Mouse (Mus musculus) small intestine, adult 2 months (tissue): Measurements from ENCODE around the gene Rilp. TPM values are rescaled to one million over a fixed set of nuclear protein-coding genes. Genes with fewer than 3 reads are reported as not detected.
"Not testable (repeated sequence)": the region's sequence is repeated elsewhere in the genome, so short reads cannot be mapped to it uniquely, and the experiment has no call there.

Experiments used
- H3K27ac ChIP-seq: fragments of 200-500 bp; 2 replicates; pipeline ENCODE4 v1.5.1; 2012; ENCODE audit warnings: low read depth, low read length, control low read depth, inconsistent platforms; ENCODE audit not compliant: insufficient read depth
- H3K27me3 ChIP-seq: fragments of 200-500 bp; 2 replicates; pipeline ENCODE4 v1.6.1; 2012; ENCODE audit warnings: mild to moderate bottlenecking, moderate library complexity, low read length, inconsistent platforms; ENCODE audit not compliant: control insufficient read depth, insufficient read depth
- H3K36me3 ChIP-seq: fragments of 200-500 bp; 2 replicates; pipeline ENCODE4 v1.6.1; 2012; ENCODE audit warnings: mild to moderate bottlenecking, low read length, control low read depth, inconsistent platforms; ENCODE audit not compliant: control insufficient read depth, insufficient read depth
- H3K4me1 ChIP-seq: fragments of 200-500 bp; 2 replicates; pipeline ENCODE4 v1.6.1; 2012; ENCODE audit warnings: low read length, inconsistent platforms, mixed read lengths; ENCODE audit not compliant: control insufficient read depth, insufficient read depth, insufficient read length
- H3K4me3 ChIP-seq: fragments of 200-500 bp; 2 replicates; pipeline ENCODE4 v1.5.1; 2012; ENCODE audit warnings: low read depth, mild to moderate bottlenecking, control low read depth, inconsistent platforms, low read length, moderate library complexity
- CTCF ChIP-seq: fragments of 200-500 bp; IDR thresholded peaks from 2 replicates; pipeline ENCODE4 v1.5.1; 2012; ENCODE audit warnings: low read depth, mild to moderate bottlenecking, control low read depth, inconsistent platforms, low read length, moderate library complexity, mixed read lengths; ENCODE audit not compliant: insufficient replicate concordance, insufficient read length; ENCODE audit errors: extremely low read depth
- POLR2A ChIP-seq: fragments of 200-500 bp; IDR thresholded peaks from 2 replicates; pipeline ENCODE4 v1.6.1; 2012; ENCODE audit warnings: low read depth, mild to moderate bottlenecking, control low read depth, inconsistent platforms, low read length, moderate library complexity
- WGBS: fragments of 180-500 bp; shearing (Covaris S2); methylation state at CpG from one replicate; pipeline ENCODE4 v1.1.7; 2018; 5-methylcytosine and 5-hydroxymethylcytosine counted together
- polyA plus RNA-seq: library from polyadenylated mRNA; depleted of rRNA; stranded (reverse); fragments of >200 nt; gene quantifications from 2 replicates; pipeline ENCODE4 v1.2.3, GENCODE M21; 2012

Rilp gene
- polyA plus RNA-seq, 1 experiment = 15.0 TPM

- peaks cover 52% of the 10 kb centered on the region for H3K36me3 ChIP-seq
- H3K4me1 ChIP-seq = 0 out of 2 replicates have a peak, but pooled peaks cover 7% of the 10 kb centered on the region
- WGBS = 61% methylated on average over 9 of the region's 9 CpGs
- no peaks in the 10 kb centered on the region for H3K27me3 ChIP-seq
- peak overlapping the region; percentile 72 for H3K27ac ChIP-seq
- TF ChIP-seq POLR2A = no peak
- no peak for TF ChIP-seq CTCF
- H3K4me3 ChIP-seq = no peak overlapping the region
Observed at GRCm38 (mm10) chr11:75551961-75552441, 42.1 kb downstream of the Rilp start.

GRCm38 (mm10) chr11:75552906-75553482 lies 43.1 kb downstream of the Rilp start:
- Histone ChIP-seq H3K27me3 (no peaks in the 10 kb centered on the region), H3K4me1 (0 out of 2 replicates have a peak, but pooled peaks cover 7% of the 10 kb centered on the region), H3K27ac (peak overlapping the region; percentile 72; the same call in 1 of the 2 replicates), H3K36me3 (peaks cover 51% of the 10 kb centered on the region), H3K4me3 (no peak overlapping the region)
- TF ChIP-seq CTCF (no peak), POLR2A (no peak)
- WGBS = 67% methylated on average over 7 of the region's 7 CpGs

GRCm38 (mm10) chr11:75556006-75556405 lies 46.1 kb downstream of the Rilp start:
- not testable (repeated sequence) for H3K27me3 ChIP-seq, H3K27ac ChIP-seq, H3K4me3 ChIP-seq
- 94% methylated on average over 6 of the region's 6 CpGs for WGBS
- peaks cover 13% of the 10 kb centered on the region for H3K4me1 ChIP-seq
- peaks cover 43% of the 10 kb centered on the region for H3K36me3 ChIP-seq

GRCm38 (mm10) chr11:75557142-75557541 lies 47.2 kb downstream of the Rilp start:
- H3K27me3 ChIP-seq = no peaks in the 10 kb centered on the region
- no peak overlapping the region for H3K27ac ChIP-seq
- H3K4me3 ChIP-seq = no peak overlapping the region
- no peak for TF ChIP-seq CTCF
- TF ChIP-seq POLR2A = no peak
- H3K36me3 ChIP-seq = peaks cover 42% of the 10 kb centered on the region
- 98% methylated on average over 6 of the region's 6 CpGs for WGBS
- H3K4me1 ChIP-seq = peaks cover 23% of the 10 kb centered on the region

- no peak overlapping the region for H3K27ac ChIP-seq
- H3K27me3 ChIP-seq = no peaks in the 10 kb centered on the region
- H3K4me1 ChIP-seq = peaks cover 30% of the 10 kb centered on the region
- WGBS = 94% methylated on average over 1 of the region's 1 CpGs
- TF ChIP-seq POLR2A (no peak), CTCF (peak; percentile 45; the same call in 1 of the 2 replicates)
- peaks cover 46% of the 10 kb centered on the region for H3K36me3 ChIP-seq
- H3K4me3 ChIP-seq = no peak overlapping the region
Observed at GRCm38 (mm10) chr11:75558101-75558500, 48.2 kb downstream of the Rilp start.

GRCm38 (mm10) chr11:75559870-75560504 lies 50.1 kb downstream of the Rilp start:
- Histone ChIP-seq H3K36me3 (peaks cover 55% of the 10 kb centered on the region), H3K27ac (peak overlapping the region; percentile 96), H3K27me3 (no peaks in the 10 kb centered on the region), H3K4me1 (peaks cover 40% of the 10 kb centered on the region), H3K4me3 (no peak overlapping the region)
- TF ChIP-seq POLR2A (no peak), CTCF (no peak)
- WGBS = 80% methylated on average over 8 of the region's 8 CpGs

GRCm38 (mm10) chr11:75560530-75561409 lies 50.9 kb downstream of the Rilp start:
- Histone ChIP-seq H3K36me3 (peaks cover 57% of the 10 kb centered on the region), H3K4me3 (no peak overlapping the region), H3K27me3 (no peaks in the 10 kb centered on the region), H3K4me1 (peaks cover 45% of the 10 kb centered on the region), H3K27ac (peak overlapping the region; percentile 96)
- WGBS = 25% methylated on average over 14 of the region's 14 CpGs
- peak; percentile 47 for TF ChIP-seq POLR2A
- TF ChIP-seq CTCF = no peak
